Mouse (Mus musculus): Measurements from ENCODE around the gene Matn1.

Matn1 gene

DNA sequence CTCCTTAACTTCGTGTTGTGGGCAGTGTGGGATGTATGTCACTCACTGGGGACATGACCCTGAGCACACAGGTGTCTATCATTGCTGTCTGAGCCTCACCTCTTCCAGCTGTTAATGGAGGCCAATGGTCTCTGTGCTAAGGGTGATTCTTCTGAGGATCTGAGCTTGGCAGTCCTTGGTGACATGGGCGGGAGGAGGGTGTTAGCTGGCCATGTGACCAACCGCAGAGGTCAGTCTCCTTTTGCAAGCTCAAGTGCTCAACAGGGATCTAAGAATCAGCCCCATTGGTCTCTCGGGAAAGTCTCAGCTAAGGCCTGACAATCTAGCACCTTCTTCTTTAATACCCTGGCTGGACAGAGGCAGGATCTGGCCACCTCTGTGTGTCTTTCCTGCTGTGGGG lies 26.6 kb upstream of the Matn1 start:
- no peak for DNase-seq (ENCODE audit: low read depth)

DNA sequence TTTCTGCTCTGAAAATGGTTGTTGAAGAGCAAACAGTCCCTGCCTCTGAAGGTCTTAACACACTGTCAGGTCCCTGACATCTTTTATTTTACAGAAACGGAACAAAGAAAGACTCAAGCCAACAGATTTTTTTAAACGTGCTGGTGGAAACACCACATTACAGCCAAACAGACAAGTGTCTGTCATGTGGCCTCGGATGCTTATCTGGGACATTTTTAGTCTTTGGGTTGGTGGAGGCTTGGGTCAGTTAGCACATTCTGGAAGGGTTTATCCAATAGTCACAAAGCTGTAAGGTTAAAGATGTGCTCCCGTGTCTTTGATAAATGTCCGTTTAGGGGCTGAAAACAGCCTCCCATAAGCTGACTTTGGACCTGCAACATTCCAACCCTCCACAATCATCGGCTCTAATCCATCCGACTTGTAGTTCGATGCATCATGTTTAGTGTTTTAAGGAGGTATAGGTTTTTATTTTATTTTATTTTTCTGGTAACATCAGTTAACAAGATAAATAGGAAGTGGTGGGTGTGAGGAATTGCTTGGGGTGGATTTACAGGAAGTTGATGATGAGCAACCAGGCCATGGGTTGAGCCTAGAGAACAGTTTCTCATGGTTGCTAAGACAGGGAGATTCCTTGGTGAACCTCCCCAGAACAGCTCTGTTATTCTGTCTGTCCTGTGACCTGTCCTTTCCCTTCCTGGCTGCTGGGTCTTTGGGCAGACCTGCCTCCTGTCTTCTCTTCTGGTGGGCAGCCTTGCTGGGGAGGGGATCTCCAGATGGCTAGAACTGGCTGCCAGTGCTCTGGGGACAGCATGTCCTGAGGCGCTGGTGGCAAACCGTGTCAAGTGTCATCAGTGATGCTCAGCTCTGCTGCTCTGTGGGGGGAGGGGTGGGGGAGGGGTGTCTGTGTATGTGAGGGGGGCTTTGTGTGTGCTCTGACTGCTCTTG lies 25.1 kb upstream of the Matn1 start:
- DNase-seq (ENCODE audit: low read depth): peak; percentile 78

DNA sequence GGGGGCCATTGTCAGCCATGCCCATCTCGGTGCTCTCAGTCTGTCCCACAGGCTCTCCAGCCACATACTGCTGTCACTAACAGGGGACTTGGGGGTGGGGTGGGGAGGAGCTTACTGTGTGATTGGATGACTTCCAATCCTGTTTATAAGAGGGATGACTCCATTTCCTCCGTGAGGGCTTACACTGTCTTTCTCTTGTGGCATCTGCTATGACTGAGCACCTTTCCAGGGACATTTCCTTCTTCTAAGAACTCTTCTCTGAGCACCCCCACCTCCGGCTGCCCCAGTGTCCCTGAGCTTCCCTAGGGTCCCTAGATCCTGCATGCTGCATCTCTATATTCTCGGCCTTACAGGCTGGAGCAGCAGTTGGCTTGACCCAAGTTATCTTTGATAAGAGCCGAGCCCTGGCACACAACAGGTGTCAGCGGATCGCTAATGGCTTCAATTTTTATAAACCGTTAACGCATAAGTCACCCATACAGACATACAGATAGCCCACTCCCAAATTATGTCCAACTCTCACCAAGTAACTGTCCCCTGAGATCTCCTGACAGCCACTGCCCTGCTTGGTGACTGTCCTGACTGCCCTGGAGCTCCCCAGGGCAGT lies 24.3 kb upstream of the Matn1 start:
- DNase-seq (ENCODE audit: low read depth): peak; percentile 68

DNA sequence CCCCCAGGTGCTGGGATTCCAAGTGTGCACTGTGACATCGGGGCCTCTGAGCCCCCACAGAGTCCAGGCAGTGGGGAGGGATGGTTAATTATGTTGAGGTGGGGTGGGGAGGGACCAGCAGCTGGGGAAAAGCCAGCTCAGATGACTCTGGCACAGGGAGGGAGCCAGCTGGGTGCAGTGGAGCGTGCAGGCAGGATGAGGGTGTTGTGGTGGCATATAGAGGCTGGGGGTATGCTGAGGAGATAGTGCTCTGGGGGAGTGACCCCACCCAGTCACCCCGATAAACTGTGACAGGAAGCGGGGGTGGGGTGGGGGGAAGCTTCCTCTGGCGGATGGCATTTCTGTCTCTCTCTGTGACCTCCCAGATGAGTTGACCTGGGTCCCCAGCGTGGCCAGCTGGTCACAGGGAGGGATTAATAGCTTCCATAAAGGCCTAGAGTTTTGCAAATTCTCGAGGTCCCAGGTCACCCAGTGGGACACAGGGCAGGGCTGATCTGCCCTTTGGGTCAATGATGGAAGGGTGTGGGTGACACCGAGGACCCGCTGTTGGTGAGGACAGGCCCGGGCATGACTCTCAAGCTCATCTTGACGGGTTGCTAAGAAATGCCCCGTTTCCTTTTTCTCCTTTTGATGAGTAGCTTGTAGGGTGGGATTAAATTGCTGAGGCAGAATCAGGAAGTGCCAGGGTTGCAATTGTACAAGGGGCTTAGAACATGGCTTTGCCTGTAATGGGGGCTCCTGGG lies 23.1 kb upstream of the Matn1 start:
- peak; percentile 81 for DNase-seq (ENCODE audit: low read depth)

DNA sequence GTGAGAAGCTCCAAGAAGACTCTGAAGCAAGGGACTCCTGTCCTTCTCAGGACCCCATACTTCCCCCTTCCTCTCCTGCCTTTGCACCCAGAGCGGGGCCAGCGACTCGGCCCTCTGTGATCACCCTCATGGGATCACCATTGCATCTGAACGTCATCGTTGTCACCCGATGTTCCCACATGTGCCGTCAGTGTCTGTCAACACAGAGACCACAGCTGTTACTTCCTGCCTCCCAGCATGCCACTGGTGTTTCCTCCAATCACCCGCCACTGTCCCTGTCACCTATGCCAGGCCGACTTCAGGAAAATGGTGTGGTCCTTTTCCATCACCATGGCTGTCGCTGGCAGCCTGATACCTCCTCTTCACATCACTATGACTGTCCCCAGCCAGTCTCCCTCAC lies 22.2 kb upstream of the Matn1 start:
- peak; percentile 81 for DNase-seq (ENCODE audit: low read depth)

DNA sequence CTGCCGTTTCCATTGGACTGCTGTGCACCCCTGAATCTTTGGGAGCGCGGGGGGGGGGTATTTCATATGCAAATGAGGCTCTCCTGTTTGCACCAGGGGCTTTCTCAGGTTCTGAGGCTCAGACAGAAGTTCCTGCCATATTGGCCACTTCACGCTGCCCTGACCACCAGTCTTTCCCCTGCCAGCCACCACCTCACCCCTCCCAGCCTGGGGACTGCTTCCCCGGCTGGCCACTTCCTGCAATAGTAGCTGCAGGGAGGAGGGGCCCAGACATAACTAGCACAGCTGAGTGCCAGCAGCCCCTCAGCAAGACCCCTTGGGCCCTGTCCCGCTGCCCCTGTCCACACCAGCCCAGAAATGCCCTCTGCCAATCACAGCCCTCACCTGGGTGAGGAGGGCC lies 17.9 kb upstream of the Matn1 start:
- no peak for DNase-seq (ENCODE audit: low read depth)

DNA sequence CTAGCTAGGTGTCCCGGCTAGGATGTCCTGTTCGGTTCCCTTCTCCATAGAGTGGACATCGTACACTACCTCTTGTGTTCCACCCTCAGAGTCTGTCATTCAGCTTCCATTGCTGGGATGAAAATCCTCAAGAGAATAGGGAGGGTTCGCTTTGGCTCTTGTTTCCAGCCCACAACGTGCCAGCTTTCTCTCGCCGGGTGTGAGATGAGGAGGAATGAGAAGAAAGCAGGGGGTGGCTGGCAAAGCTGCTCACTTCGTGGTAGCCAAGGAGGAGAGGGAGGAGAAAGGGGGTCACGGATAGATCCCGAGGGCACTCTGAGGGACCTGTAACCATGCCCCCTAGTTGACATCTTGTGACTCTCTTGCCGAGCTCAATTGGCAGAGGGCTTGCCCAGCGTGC lies 16.4 kb upstream of the Matn1 start:
- no peak for DNase-seq (ENCODE audit: low read depth)

DNA sequence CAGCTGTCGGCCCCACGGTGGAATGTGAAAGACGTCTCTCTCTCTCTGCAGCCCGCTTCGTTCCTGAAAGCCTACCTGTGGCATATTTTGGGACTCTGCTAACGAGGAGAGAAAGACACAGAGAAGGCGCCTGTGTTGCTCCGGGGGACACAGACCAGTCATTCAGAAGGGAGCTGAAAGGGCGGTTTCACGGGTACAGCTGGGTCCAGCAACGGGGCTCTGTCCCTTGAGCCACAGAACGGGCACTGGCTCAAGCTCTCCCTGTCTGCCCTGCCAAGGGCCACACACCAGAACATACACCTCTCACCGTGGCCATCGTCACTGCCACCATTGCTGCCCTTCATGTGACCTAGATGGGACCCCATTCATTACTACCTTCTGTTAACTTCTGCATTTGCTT lies 1.5 kb upstream of the Matn1 start:
- DNase-seq (ENCODE audit: low read depth): no peak

DNA sequence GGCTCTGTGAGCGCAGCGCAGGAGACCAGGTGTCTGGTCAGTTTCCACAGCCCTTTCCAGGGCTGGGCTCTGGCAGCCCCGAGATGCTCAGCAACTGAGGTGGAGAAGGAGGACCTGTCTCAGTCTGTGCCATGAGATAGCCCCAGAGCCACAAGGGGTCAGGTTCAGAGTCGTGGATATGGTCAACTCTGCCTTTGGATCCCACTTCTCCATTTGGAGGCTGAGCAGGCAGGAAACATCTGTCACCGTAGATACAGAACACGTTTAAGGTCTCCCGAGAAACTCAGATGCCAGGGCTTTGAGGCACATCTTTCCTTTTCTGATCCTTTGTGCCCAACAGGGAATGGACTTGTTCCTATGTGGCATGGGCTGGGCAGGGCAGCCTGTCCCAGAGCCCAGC lies 594 bp downstream of the Matn1 start:
- DNase-seq (ENCODE audit: low read depth): no peak

DNA sequence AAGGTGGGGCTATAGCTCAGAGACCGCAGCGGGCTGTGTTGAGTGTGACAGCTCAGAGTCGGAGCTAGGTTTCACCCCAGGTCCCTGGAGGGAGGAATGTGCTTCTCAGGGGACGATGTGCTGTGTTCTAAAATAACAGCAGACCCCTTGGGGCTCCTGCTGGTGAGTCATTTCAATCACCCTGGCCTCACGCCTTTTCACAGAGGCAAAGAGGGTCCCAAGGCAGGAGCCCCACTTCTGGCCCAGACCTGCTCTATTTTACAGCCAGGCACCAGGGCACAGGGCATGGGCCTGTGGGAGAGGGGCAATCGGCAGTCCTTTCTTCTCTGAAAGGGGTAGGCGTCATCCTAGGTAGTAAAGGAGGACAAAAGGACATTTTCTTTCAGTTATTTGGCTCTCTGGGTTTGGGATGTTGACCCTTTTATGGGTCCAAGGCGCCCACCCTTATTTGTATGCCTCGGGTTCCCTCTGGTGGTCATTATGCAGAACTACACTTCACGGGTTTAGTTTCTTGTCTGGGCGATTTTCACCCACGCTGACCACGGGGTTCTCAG lies 3.0 kb downstream of the Matn1 start:
- peak; percentile 74 for DNase-seq (ENCODE audit: low read depth)

DNA sequence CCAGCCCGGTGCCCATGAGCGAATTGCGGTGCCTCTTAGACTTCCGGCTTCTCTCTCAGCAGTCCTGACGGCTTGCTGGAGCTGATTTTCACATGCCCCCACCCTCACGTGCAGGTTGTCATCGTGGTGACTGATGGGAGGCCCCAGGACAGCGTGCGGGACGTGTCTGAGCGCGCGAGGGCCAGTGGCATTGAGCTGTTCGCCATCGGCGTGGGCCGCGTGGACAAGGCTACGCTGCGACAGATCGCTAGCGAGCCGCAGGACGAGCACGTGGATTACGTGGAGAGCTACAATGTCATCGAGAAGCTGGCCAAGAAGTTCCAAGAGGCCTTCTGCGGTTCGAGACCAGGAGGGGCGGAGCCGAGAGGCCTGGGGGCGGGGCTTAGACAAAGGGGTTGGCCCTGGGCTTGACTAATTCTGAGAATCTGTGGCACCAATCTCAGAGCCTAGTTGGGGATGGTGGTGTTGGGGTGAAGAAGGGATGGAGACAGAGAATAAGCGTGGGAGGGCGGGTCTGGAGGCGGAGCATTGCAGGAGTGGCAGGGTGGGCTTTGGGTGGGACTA lies 5.7 kb downstream of the Matn1 start:
- peak; percentile 30 for DNase-seq (ENCODE audit: low read depth)

DNA sequence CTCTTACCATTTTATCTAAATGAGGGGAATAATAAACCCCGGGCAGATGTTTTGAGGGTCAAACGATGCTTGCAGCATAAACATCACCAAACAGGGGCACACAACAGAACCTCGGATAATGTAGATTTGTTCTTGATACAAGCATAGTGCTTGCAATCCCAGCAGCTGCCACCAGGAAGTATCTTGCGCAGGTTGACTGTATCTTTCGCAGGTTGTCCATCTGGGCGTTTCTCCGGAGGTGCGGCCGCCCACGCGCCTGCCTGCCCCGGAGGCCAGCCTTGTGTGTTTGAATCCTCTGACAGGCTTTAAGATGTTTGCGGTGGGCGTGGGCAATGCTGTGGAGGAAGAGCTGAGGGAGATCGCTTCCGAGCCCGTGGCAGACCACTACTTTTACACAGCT lies 8.3 kb downstream of the Matn1 start:
- peak; percentile 82 for DNase-seq (ENCODE audit: low read depth)

DNA sequence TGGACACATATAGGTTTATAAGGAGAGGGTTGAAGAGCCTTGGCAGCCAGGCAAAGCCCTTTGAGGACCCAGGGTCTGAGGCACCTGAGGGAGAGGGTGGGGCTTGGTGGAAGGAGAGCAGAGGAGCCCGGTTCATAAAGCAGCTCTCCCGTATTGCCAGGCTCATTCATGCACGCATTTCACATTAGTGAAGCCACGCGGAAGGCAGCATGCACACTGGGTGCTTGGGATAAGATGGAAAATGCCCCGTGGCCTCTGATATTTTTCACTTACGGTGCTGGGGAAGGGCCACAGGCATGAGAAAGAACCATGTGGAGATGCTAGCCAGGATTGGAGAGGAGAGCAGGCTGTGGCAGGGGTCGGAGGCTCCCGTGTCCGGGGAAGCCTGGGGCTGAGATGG lies 13.0 kb downstream of the Matn1 start:
- no peak for DNase-seq (ENCODE audit: low read depth)

DNA sequence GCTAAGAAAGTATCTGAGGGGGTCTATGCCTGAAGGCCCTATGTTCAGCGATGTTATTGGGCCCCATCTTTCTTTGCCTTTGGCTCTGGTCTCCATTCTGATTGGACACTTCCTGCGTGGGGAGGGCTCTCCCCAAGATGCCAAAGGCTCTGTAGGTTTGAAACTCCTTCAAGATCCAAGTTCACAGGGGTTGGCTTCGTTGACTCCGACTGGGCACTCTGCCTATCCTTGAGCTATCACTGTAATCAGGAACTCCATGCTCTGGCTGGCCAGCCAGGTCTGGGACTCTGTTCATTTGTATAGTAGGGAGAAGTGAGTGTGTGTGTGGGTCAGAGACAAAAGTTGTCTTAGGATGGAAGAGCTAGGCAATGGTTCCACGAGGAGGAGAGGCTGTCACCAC lies 14.6 kb downstream of the Matn1 start:
- no peak for DNase-seq (ENCODE audit: low read depth)

DNA sequence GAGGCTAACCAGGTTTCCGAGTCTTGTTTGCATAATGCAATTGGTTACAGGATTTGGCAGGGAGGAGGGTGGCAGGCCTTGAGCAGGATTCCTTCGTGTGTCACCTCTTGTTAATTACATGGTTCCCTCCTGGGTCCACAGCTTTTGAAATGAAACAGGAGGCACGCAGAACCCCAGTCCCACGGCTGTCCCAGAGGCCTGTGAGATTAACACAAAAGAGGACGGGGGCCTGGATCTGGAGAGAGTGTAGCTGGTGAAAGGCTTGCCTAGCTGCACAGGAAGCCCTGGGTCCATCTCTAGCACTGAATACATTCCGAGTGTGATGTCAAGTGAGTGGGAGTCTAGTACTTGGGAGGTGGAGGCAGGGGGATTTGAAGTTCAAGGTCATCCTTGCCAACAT lies 15.5 kb downstream of the Matn1 start:
- DNase-seq (ENCODE audit: low read depth): no peak

DNA sequence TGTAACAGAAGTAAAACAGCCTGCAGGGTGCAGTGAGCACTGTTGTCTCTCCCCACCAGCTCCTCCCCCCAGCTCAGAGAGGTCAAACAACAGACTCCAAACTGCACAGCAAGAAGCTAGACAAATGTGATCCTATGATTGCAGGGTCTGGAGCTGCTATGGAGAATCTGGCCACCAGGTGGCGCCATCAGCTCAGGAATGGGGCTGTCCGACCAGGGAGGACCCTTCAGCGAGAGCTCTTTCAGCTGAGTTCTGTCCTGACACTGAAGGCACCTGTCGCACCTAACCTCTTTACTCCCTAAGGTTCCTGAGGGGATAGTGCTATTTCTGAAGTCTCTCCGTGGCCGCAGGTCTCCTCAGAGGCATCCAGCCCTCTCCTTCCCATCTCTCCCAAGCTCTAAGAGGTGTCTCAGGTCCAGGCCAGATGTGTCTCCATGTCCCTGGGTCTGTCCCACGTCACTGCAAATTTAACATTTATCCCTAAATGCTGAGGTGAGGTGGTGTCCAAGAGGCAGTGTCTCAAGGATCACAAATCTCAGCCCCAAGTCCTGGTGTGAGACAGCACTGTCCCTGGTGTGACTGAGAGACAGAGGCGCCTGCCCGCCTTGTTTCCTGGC lies 16.0 kb downstream of the Matn1 start:
- DNase-seq (ENCODE audit: low read depth): peak; percentile 81

DNA sequence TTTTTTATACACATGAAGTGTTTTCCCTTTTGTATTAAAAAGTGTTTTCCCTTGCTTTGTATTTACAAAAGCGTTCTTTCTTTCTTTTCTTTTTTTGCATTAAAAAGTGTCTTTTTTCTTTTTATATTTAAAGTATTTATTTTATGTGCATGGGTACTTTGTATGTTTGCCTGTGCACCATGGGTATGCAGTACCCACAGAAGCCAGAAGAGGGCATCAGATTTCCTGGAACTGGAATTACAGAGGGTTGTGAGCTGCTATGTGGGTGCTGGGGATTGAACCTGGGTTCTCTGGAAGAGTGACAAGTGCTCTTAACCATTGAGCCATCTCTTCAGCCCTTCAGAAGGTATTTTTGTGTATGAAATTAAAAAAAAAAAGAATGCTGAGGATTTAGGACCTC lies 27.1 kb downstream of the Matn1 start:
- DNase-seq (ENCODE audit: low read depth): no peak

DNA sequence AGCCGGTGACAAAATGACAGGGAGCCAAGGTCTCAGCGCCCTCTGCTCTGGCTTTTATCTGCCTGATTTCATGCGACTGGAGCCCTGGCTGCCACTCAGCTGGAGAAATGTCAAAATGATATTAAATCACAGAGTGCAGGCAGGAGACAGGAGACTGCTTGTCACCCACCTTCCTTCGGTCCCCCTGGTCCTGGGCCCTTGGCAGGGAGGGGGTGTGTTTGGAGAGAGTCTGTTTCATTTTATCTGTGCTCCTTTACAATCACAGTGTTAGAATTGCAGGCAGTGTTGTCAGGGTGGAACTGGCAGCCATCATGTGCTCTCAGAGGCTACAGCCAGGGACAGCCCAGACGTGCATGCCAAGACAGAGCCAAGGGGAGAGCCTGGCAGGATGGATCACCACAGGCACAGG lies 28.2 kb downstream of the Matn1 start:
- DNase-seq (ENCODE audit: low read depth): no peak

DNA sequence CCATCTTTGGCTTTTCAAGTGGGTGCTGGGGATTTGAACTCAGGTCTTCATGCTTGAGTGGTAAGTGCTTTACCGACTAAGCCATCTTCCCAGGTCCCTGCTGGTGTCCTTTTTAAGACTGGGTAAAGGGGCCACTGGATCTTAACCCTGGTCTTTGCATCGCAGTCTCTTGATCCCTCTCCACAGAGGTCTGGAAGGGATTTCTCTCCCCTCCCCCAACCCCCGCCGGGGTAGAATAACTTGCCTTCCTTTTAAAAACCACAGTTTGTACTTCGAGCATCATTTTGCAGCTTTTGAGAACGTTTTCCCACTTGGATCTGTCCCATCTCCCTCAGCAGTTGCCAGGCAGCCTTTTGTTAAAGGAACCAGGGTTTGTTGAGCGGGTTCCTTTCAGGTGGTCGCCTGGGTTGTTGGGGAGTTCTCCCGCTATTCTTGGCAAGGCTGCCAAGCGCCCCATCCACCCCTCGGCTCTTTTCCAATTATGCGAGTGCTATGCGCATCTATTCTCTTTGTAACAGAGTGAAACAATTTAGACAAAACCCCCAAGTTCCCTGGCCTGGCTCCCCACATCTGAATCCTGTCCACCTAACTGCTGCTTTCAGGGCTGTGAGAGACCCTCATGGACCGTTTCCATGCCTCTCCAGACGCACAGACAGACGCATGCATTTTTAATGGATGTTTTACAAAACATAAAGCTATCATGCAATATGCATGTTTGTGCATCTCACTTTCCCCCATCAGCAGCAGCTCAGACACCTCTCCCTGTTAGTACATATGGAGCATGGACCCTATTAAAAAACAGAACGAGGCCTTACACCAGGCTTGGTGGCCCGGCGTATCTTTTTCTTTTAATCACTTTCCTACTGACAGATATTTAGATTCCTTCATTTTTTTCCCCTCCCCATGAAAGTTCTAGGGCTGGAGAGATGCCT lies 29.4 kb downstream of the Matn1 start:
- DNase-seq (ENCODE audit: low read depth): no peak

DNA sequence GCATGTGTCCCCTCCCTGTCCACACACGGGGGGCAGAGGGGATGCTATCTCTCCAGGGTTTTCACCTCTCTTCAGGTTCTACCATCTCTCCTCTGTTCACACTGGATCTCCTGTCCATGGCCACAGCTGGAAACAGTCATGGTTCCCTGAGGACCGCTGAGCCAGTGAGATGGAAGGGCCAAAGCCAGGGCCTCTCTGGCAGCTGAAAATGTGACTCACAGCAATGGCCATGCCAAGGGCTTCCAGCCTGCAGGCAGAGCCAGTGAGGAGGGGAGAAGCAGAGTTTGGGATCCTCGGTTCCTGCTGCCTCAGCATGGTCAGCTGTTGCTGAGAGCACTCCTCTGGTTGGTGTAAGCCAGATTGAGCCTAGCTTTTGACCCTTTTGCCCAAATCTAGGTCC lies 34.8 kb downstream of the Matn1 start:
- no peak for DNase-seq (ENCODE audit: low read depth)

All from induced T-regulatory cell, adult 2 months (primary cell).